Mouse (Mus musculus) MEL (cell line): ENCODE data around the gene Tspan11.

Experiments used
- CTCF ChIP-seq, 3 experiments: IDR thresholded peaks in 2 of 3; conservative IDR thresholded peaks in 1 of 3; 2 replicates each; pipeline ENCODE4 v1.5.1; 2011 to 2012; ENCODE audit warnings: low read length in 3 of 3, low read depth in 2 of 3, mild to moderate bottlenecking in 2 of 3, improper control_type of control experiment in 1 of 3, inconsistent platforms in 1 of 3, mixed read lengths in 1 of 3, moderate library complexity in 1 of 3; ENCODE audit not compliant: control insufficient read depth in 1 of 3, insufficient read depth in 1 of 3, poor library complexity in 1 of 3, severe bottlenecking in 1 of 3
- RCOR1 ChIP-seq: IDR thresholded peaks from 2 replicates; pipeline ENCODE4 v1.6.1; 2012; ENCODE audit warnings: low read depth, mild to moderate bottlenecking, inconsistent platforms, low read length, improper control_type of control experiment
- USF1 ChIP-seq: IDR thresholded peaks from 2 replicates; pipeline ENCODE4 v1.6.1; 2014; ENCODE audit warnings: low read depth, mild to moderate bottlenecking, inconsistent platforms, low read length, improper control_type of control experiment, moderate library complexity
- USF2 ChIP-seq, 2 experiments: IDR thresholded peaks; 2 replicates each; pipeline ENCODE4 v1.6.1; 2011 to 2012; ENCODE audit warnings: improper control_type of control experiment in 2 of 2, low read length in 2 of 2, borderline replicate concordance in 1 of 2, inconsistent platforms in 1 of 2, low read depth in 1 of 2, mild to moderate bottlenecking in 1 of 2; ENCODE audit not compliant: insufficient read depth in 1 of 2
- ZC3H11A ChIP-seq: IDR thresholded peaks from 2 replicates; pipeline ENCODE4 v1.6.1; 2012; ENCODE audit warnings: low read depth, mild to moderate bottlenecking, inconsistent platforms, low read length, improper control_type of control experiment

DNA sequence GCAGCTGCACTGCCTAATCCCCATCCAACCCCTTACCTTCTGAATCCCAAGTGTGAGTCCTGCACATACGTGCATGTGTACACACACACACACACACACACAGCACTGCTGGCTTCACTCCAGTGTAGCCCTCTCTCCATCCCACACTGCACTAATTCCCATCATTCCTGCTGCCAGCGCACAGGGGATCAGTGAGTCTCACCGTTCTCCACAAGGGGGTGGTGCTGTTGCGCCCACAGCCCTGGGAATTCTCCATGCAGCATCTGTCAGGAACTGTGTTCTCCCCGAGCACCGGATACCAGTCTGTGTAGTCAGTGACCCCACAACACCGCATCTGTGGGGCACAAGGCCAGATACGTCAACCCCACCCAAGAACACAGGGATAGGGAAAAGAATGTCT is 78.1 kb downstream of the Tspan11 start:
- TF ChIP-seq USF1 (no peak), CTCF (IDR thresholded peaks at IDR 0.05 in 2 of 3, conservative IDR thresholded peaks at IDR 0.05 in 1 of 3; ENCODE audit: control insufficient read depth in 1 of 3, insufficient read depth in 1 of 3, low read depth in 2 of 3, low read length in 3 of 3, poor library complexity in 1 of 3, severe bottlenecking in 1 of 3) (no peak), USF2 (IDR thresholded peaks at IDR 0.05; ENCODE audit: borderline replicate concordance in 1 of 2, insufficient read depth in 1 of 2, low read depth in 1 of 2, low read length in 2 of 2) (no peak), RCOR1 (no peak), ZC3H11A (no peak)
